Mouse (Mus musculus) megakaryocyte, embryonic 14.5 days (primary cell): ENCODE data around the gene Tnk2.

Experiments used
- FLI1 ChIP-seq: IDR thresholded peaks from 2 replicates; pipeline ENCODE4 v1.6.1; 2012; ENCODE audit warnings: low read length, inconsistent platforms, mixed read lengths
- GATA1 ChIP-seq: IDR thresholded peaks from 3 replicates; pipeline ENCODE4 v1.6.1; 2012; ENCODE audit warnings: mixed read lengths, low read length, inconsistent platforms, borderline replicate concordance

- TF ChIP-seq GATA1: no peak
- no peak for TF ChIP-seq FLI1
Measured at GRCm38 (mm10) chr16:32607562-32608343, 35.9 kb upstream of the Tnk2 start.
